ENCODE assay signal across 8 mouse cellular contexts in the genomic region with DNA sequence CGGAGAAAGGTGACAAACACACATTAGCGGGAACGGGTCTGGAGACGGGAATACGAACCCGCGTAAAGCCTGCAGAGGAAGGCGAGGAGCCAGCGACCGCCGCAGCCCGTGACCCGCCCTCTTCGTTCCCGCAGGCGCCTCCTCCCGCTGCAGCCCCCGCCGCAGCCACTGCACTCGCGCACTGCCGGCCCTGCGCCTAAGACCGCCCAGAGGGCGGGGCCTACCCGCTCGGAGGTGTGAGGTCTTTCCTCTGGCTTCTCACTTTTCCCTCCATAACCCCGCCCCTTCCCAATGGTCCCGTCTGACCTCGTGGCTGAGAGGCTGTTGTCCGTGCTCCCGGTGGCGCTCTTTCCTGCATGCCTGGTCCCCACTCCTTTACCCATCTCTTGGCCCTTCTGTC. TPM values are rescaled to one million over a fixed set of nuclear protein-coding genes. Genes with fewer than 3 reads are reported as not detected.
A peak's percentile ranks its signal among the peaks of the same experiment; 100 is the strongest.
DNase-seq lines count a peak whose midpoint lies in the region; ATAC-seq and TF ChIP-seq lines count a peak whose summit lies in the region.

No protein-coding gene starts in this region.

- no peak overlapping the region for H3K27ac ChIP-seq in forebrain, embryonic 13.5 days
- H3K27ac ChIP-seq in lung, embryonic 16.5 days (ENCODE audit: low read length): 0 out of 2 replicates have a peak overlapping the region, but pooled peaks have one; percentile 31

- no peak for TF ChIP-seq CTCF in G1E (IDR thresholded peaks at IDR 0.05; ENCODE audit: low read depth, low read length)

- peak overlapping the region; percentile 68 for H3K9ac ChIP-seq in forebrain, embryonic 13.5 days
- peak overlapping the region; percentile 63 for H3K9ac ChIP-seq in lung, embryonic 16.5 days (ENCODE audit: low read length)

- H3K4me2 ChIP-seq in forebrain, embryonic 13.5 days: peak overlapping the region; percentile 99
- peak overlapping the region; percentile 99 for H3K4me2 ChIP-seq in lung, embryonic 16.5 days (ENCODE audit: low read depth, low read length)

- H3K36me3 ChIP-seq in G1E (replicated peaks): no peaks in the 10 kb centered on the region
- H3K36me3 ChIP-seq in forebrain, embryonic 13.5 days (ENCODE audit: poor library complexity, severe bottlenecking): no peaks in the 10 kb centered on the region
- no peaks in the 10 kb centered on the region for H3K36me3 ChIP-seq in lung, embryonic 16.5 days (ENCODE audit: control insufficient read depth, insufficient read depth, low read length)

- 0% methylated on average over 30 of the region's 33 CpGs for WGBS in forebrain, embryonic 13.5 days
- 0% methylated on average over 18 of the region's 33 CpGs for WGBS in lung, embryonic 16.5 days

- peaks cover 43% of the 10 kb centered on the region for H3K27me3 ChIP-seq in G1E (ENCODE audit: insufficient read depth, low read length)
- H3K27me3 ChIP-seq in forebrain, embryonic 13.5 days: peaks cover 57% of the 10 kb centered on the region
- H3K27me3 ChIP-seq in lung, embryonic 16.5 days (ENCODE audit: control insufficient read depth, insufficient read depth, low read depth, low read length): peaks cover 62% of the 10 kb centered on the region

- H3K4me3 ChIP-seq in G1E (ENCODE audit: low read depth, low read length): peak overlapping the region; percentile 16; the same call in 1 of the 2 replicates
- H3K4me3 ChIP-seq in forebrain, embryonic 13.5 days: peak overlapping the region; percentile 62
- peak overlapping the region; percentile 62 for H3K4me3 ChIP-seq in lung, embryonic 16.5 days (ENCODE audit: low read length)

- peaks cover 4% of the 10 kb centered on the region for H3K4me1 ChIP-seq in G1E (ENCODE audit: insufficient read depth, low read depth, low read length)
- peaks cover 65% of the 10 kb centered on the region for H3K4me1 ChIP-seq in forebrain, embryonic 13.5 days
- peaks cover 37% of the 10 kb centered on the region for H3K4me1 ChIP-seq in lung, embryonic 16.5 days (replicated peaks; ENCODE audit: control insufficient read depth, insufficient read depth, low read length)

- ATAC-seq in G1E (ENCODE audit: extremely low read depth, insufficient number of reproducible peaks, low FRiP score, poor library complexity, severe bottlenecking): no peak
- 0 out of 2 replicates have a peak, but pooled peaks have one; percentile 13 for ATAC-seq in forebrain, embryonic 13.5 days
- peak; percentile 59 for ATAC-seq in lung, embryonic 16.5 days (ENCODE audit: low read depth)

- no peak for DNase-seq in G1E (ENCODE audit: low spot score)
- DNase-seq in brain, embryonic 18.5 days (ENCODE audit: low read depth, low spot score): peak; percentile 52
- peak; percentile 61 for DNase-seq in heart, postnatal 4 days
- peak; percentile 71 to 77 for DNase-seq in layer of hippocampus, adult 8-10 months (ENCODE audit: low spot score in 2 of 2)
- DNase-seq in ovary, postnatal 36 days (ENCODE audit: low spot score): peak; percentile 70
- DNase-seq in yolk sac, embryonic 10.5 days (ENCODE audit: low spot score): peak; percentile 80

- peaks cover 11% of the 10 kb centered on the region for H3K9me3 ChIP-seq in G1E (replicated peaks)
- H3K9me3 ChIP-seq in forebrain, embryonic 13.5 days (replicated peaks): no peaks in the 10 kb centered on the region
- H3K9me3 ChIP-seq in lung, embryonic 16.5 days (ENCODE audit: control insufficient read depth, low read length): no peaks in the 10 kb centered on the region

RNA-seq across cellular contexts. Expression of a gene that starts 1.3 kb away (rescaled TPM):
- total RNA-seq in G1E (2014; fragmentation: Nextera tagmentation): 0.53 TPM in 1 of 2 replicates, not detected in the other
- 0.05 TPM in 1 of 2 replicates, not detected in the other for total RNA-seq in G1E (2017)
- polyA plus RNA-seq in G1E (2012): not detected in 2 replicates
- 2.1 and 2.4 TPM in 2 replicates for polyA plus RNA-seq in forebrain, embryonic 13.5 days (2015; fragmentation: Nextera tagmentation; extraction: Ambion mirVana)
- under 1 TPM; 0.38 to 0.43 TPM for total RNA-seq in heart, postnatal 4 days (2021)
- 100 to 1,000 TPM; 133 to 157 (median 145) TPM for total RNA-seq in layer of hippocampus, adult 8-10 months (2022)
- 1.5 and 2.1 TPM in 2 replicates for polyA plus RNA-seq in lung, embryonic 16.5 days (2015; fragmentation: Nextera tagmentation; extraction: Ambion mirVana)

RNA-seq across cellular contexts. Expression of a gene that starts 17.0 kb away (rescaled TPM):
- total RNA-seq in G1E (2014; fragmentation: Nextera tagmentation) (1.3 and 2.7 TPM in 2 replicates), G1E (2017) (0.16 and 0.70 TPM in 2 replicates)
- polyA plus RNA-seq in G1E (2012): 0.10 and 0.35 TPM in 2 replicates
- polyA plus RNA-seq in forebrain, embryonic 13.5 days (2015; fragmentation: Nextera tagmentation; extraction: Ambion mirVana): 0.53 and 0.57 TPM in 2 replicates
- total RNA-seq in heart, postnatal 4 days (2021): under 1 TPM; 0.50 to 0.59 TPM
- under 1 TPM in 1 of 4 experiments, not detected in 3; 0.65 TPM for total RNA-seq in layer of hippocampus, adult 8-10 months (2022)
- polyA plus RNA-seq in lung, embryonic 16.5 days (2015; fragmentation: Nextera tagmentation; extraction: Ambion mirVana): 93.0 and 140 TPM in 2 replicates

RNA-seq across cellular contexts. Expression of a gene that starts 35.4 kb away (rescaled TPM):
- 98.5 and 107 TPM in 2 replicates for total RNA-seq in G1E (2014; fragmentation: Nextera tagmentation)
- 34.0 and 39.0 TPM in 2 replicates for total RNA-seq in G1E (2017)
- polyA plus RNA-seq in G1E (2012): 223 and 232 TPM in 2 replicates
- 76.0 and 76.2 TPM in 2 replicates for polyA plus RNA-seq in forebrain, embryonic 13.5 days (2015; fragmentation: Nextera tagmentation; extraction: Ambion mirVana)
- total RNA-seq in heart, postnatal 4 days (2021): 10 to 100 TPM; 45.5 to 47.2 TPM
- total RNA-seq in layer of hippocampus, adult 8-10 months (2022): 10 to 100 TPM; 57.2 to 67.9 (median 61.1) TPM
- polyA plus RNA-seq in lung, embryonic 16.5 days (2015; fragmentation: Nextera tagmentation; extraction: Ambion mirVana): 86.2 and 87.0 TPM in 2 replicates

RNA-seq across cellular contexts. Expression of a gene that starts 40.5 kb away (rescaled TPM):
- total RNA-seq in G1E (2014; fragmentation: Nextera tagmentation) (70.1 and 106 TPM in 2 replicates), G1E (2017) (54.6 and 72.4 TPM in 2 replicates)
- polyA plus RNA-seq in G1E (2012): 252 and 268 TPM in 2 replicates
- 77.8 and 89.7 TPM in 2 replicates for polyA plus RNA-seq in forebrain, embryonic 13.5 days (2015; fragmentation: Nextera tagmentation; extraction: Ambion mirVana)
- 10 to 100 TPM; 42.4 to 46.5 TPM for total RNA-seq in heart, postnatal 4 days (2021)
- 10 to 100 TPM in 2 of 4 experiments, 1 to 10 TPM in 2; 8.2 to 11.5 (median 10.2) TPM for total RNA-seq in layer of hippocampus, adult 8-10 months (2022)
- polyA plus RNA-seq in lung, embryonic 16.5 days (2015; fragmentation: Nextera tagmentation; extraction: Ambion mirVana): 100 and 109 TPM in 2 replicates

RNA-seq across cellular contexts. Expression of a gene that starts 57.3 kb away (rescaled TPM):
- total RNA-seq in G1E (2014; fragmentation: Nextera tagmentation) (not detected in 2 replicates), G1E (2017) (not detected in 2 replicates)
- polyA plus RNA-seq in G1E (2012): not detected in 2 replicates
- not detected in 2 replicates for polyA plus RNA-seq in forebrain, embryonic 13.5 days (2015; fragmentation: Nextera tagmentation; extraction: Ambion mirVana)
- total RNA-seq in heart, postnatal 4 days (2021): under 1 TPM; 0.43 to 0.76 TPM
- total RNA-seq in layer of hippocampus, adult 8-10 months (2022): under 1 TPM in 1 of 4 experiments, not detected in 3; 0.16 TPM
- 0.33 and 1.1 TPM in 2 replicates for polyA plus RNA-seq in lung, embryonic 16.5 days (2015; fragmentation: Nextera tagmentation; extraction: Ambion mirVana)

Comparison
In these comparisons a context has a peak if more than half of its experiments do, and no peak if none do; other contexts are left out.
1. RNA of a gene that starts 1.3 kb away (total RNA-seq): 133 to 157 TPM in layer of hippocampus, adult 8-10 months; 0.05 to 0.53 TPM in G1E and 0.38 to 0.43 TPM in heart, postnatal 4 days; every median in the first group is over 10 times any median in the second.
2. Peak in every context shown above with its lines, with median percentiles within 50 percentile points of each other: H3K4me3 ChIP-seq.